Mouse (Mus musculus) neural tube, embryonic 10.5 days (tissue): ENCODE measurements around the gene Ankrd31.
"Not testable (repeated sequence)": the region's sequence is repeated elsewhere in the genome, so short reads cannot be mapped to it uniquely, and the experiment has no call there.

Experiments used
- DNase-seq: peaks from one replicate; pipeline ENCODE4 v3.0.0-alpha.2; 2017; ENCODE audit warnings: low spot score; ENCODE audit errors: extremely low spot score

Ankrd31 gene

GRCm38 (mm10) chr13:96939680-96940079 lies 191.6 kb downstream of the Ankrd31 start:
- DNase-seq = no peak

GRCm38 (mm10) chr13:96941481-96941880 lies 193.4 kb downstream of the Ankrd31 start:
- not testable (repeated sequence) for DNase-seq

- DNase-seq = no peak
Measured at GRCm38 (mm10) chr13:96943571-96943970, 195.5 kb downstream of the Ankrd31 start.

GRCm38 (mm10) chr13:96945748-96946147 lies 197.7 kb downstream of the Ankrd31 start:
- DNase-seq = no peak

GRCm38 (mm10) chr13:96947722-96948121 lies 199.7 kb downstream of the Ankrd31 start:
- no peak for DNase-seq

GRCm38 (mm10) chr13:96951880-96952279 lies 203.8 kb downstream of the Ankrd31 start:
- DNase-seq = no peak

- no peak for DNase-seq
Measured at GRCm38 (mm10) chr13:96956466-96956865, 208.4 kb downstream of the Ankrd31 start.
